Mouse (Mus musculus): ENCODE measurements at regions not wholly inside any gene's neighbourhood (a gene's known extent, or its start where the extent isn't known, plus 50 kb on each side); places are given as distances from the start of the nearest gene placed in this dataset.

DNA sequence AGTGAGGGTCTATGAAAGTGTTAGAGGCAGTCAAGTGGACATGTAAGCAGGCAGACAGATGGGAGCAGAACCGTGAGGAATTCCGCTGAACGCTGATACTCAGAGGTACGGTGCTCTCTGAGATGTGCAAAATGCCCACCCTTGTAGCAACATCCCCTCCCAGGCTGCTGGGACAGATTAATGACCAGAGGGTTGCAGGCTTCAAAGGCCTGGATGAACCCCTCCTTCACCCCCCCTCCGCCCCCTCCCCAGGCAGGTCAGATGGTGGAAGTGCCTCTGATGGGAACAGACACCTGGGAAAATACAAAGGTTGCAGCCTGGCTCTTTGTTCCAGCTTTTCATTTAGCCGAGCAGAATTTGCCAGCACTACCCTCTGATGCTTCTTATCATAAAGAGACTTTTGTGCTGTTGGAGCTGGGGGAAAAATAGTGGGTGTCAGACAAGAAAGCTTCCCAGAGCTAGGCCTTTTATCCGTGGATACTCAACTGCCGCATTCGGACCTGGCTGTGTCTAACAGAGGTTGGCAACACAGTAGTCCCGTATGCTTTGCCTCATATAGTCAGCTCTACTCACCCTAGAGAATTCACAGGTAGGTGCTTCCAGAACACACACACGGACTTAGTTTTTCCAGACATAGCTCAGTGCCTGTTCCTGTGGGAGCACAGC, 111.2 kb upstream of the Ranbp3l start:
- intact Hi-C loops (cut with DNase I), result no loop called here
- DNase-seq, result no peak
- no peaks in the 10 kb centered on the region for H3K27me3 ChIP-seq (ENCODE audit: control insufficient read depth, insufficient read depth, low read length)
- TF ChIP-seq POLR2A (IDR thresholded peaks at IDR 0.05; ENCODE audit: insufficient read depth, low read depth, low read length) (no peak), EP300 (IDR thresholded peaks at IDR 0.05; ENCODE audit: insufficient read depth, low read depth, low read length) (no peak), CTCF (IDR thresholded peaks at IDR 0.05) (no peak)
- no peaks in the 10 kb centered on the region for H3K36me3 ChIP-seq (ENCODE audit: control insufficient read depth, insufficient read depth, low read length)
- 81% methylated on average over 11 of the region's 11 CpGs for WGBS
- H3K79me2 ChIP-seq (replicated peaks; ENCODE audit: control insufficient read depth, insufficient read depth, low read length), result no peaks in the 10 kb centered on the region
- no peak overlapping the region for H3K4me3 ChIP-seq
- H3K27ac ChIP-seq, result no peak overlapping the region
- H3K4me1 ChIP-seq (ENCODE audit: control insufficient read depth, insufficient read depth, low read length), result no peaks in the 10 kb centered on the region
- H3K9ac ChIP-seq (ENCODE audit: low read depth, low read length), result no peak overlapping the region

- Histone ChIP-seq H3K4me1 (ENCODE audit: control insufficient read depth, insufficient read depth, low read length) (no peaks in the 10 kb centered on the region), H3K27ac (no peak overlapping the region), H3K36me3 (ENCODE audit: control insufficient read depth, insufficient read depth, low read length) (no peaks in the 10 kb centered on the region), H3K9ac (ENCODE audit: low read depth, low read length) (no peak overlapping the region), H3K79me2 (replicated peaks; ENCODE audit: control insufficient read depth, insufficient read depth, low read length) (no peaks in the 10 kb centered on the region), H3K27me3 (ENCODE audit: control insufficient read depth, insufficient read depth, low read length) (no peaks in the 10 kb centered on the region), H3K4me3 (no peak overlapping the region)
- no peak for DNase-seq
- WGBS, result 87% methylated on average over 3 of the region's 3 CpGs
- peak; percentile 10; the same call in 1 of the 2 replicates for TF ChIP-seq CTCF (IDR thresholded peaks at IDR 0.05)
- TF ChIP-seq EP300 (IDR thresholded peaks at IDR 0.05; ENCODE audit: insufficient read depth, low read depth, low read length), result no peak
- intact Hi-C loops (cut with DNase I), result no loop called here
These were observed 112.2 kb upstream of the Ranbp3l start for GRCm38 (mm10) chr15:8855511-8855910.

DNA sequence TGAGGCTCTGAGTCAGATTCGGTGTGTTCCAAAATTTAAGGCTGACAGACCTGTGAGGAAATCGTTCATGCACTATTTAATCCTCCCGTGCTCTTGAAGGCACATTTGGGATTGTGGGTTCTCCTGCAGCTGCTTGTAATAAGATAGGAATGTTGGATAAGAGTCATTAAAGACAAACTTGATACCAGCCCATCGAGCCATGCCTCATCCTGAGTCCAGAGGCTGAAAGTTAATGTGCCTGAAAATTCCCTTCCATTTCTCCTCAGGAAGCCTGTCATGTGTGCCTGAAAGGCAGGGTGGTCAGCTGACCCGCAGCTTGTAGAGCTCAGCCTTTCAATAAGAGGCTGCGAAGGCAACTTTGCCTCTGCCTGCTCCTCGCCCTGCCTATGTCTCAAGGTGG, 113.4 kb upstream of the Ranbp3l start:
- H3K4me1 ChIP-seq (ENCODE audit: control insufficient read depth, insufficient read depth, low read length), result no peaks in the 10 kb centered on the region
- H3K4me3 ChIP-seq, result no peak overlapping the region
- no peak for DNase-seq
- H3K36me3 ChIP-seq (ENCODE audit: control insufficient read depth, insufficient read depth, low read length), result no peaks in the 10 kb centered on the region
- no peaks in the 10 kb centered on the region for H3K27me3 ChIP-seq (ENCODE audit: control insufficient read depth, insufficient read depth, low read length)
- intact Hi-C loops (cut with DNase I), result no loop called here
- no peak overlapping the region for H3K27ac ChIP-seq
- TF ChIP-seq EP300 (IDR thresholded peaks at IDR 0.05; ENCODE audit: insufficient read depth, low read depth, low read length) (no peak), POLR2A (IDR thresholded peaks at IDR 0.05; ENCODE audit: insufficient read depth, low read depth, low read length) (no peak)
- H3K79me2 ChIP-seq (replicated peaks; ENCODE audit: control insufficient read depth, insufficient read depth, low read length), result no peaks in the 10 kb centered on the region
- H3K9ac ChIP-seq (ENCODE audit: low read depth, low read length), result no peak overlapping the region
- WGBS, result 75% methylated on average over 7 of the region's 7 CpGs

- TF ChIP-seq POLR2A (IDR thresholded peaks at IDR 0.05; ENCODE audit: insufficient read depth, low read depth, low read length), result no peak
- no peak for TF ChIP-seq EP300 (IDR thresholded peaks at IDR 0.05; ENCODE audit: insufficient read depth, low read depth, low read length)
- TF ChIP-seq CTCF (IDR thresholded peaks at IDR 0.05), result no peak
- Histone ChIP-seq H3K27me3 (ENCODE audit: control insufficient read depth, insufficient read depth, low read length) (no peaks in the 10 kb centered on the region), H3K9ac (ENCODE audit: low read depth, low read length) (no peak overlapping the region), H3K4me3 (no peak overlapping the region), H3K27ac (no peak overlapping the region), H3K79me2 (replicated peaks; ENCODE audit: control insufficient read depth, insufficient read depth, low read length) (no peaks in the 10 kb centered on the region), H3K4me1 (ENCODE audit: control insufficient read depth, insufficient read depth, low read length) (no peaks in the 10 kb centered on the region), H3K36me3 (ENCODE audit: control insufficient read depth, insufficient read depth, low read length) (no peaks in the 10 kb centered on the region)
- WGBS, result 94% methylated on average over 1 of the region's 1 CpGs
- intact Hi-C loops (cut with DNase I), result no loop called here
- DNase-seq, result no peak
These were observed 116.8 kb upstream of the Ranbp3l start for GRCm38 (mm10) chr15:8850996-8851395.

DNA sequence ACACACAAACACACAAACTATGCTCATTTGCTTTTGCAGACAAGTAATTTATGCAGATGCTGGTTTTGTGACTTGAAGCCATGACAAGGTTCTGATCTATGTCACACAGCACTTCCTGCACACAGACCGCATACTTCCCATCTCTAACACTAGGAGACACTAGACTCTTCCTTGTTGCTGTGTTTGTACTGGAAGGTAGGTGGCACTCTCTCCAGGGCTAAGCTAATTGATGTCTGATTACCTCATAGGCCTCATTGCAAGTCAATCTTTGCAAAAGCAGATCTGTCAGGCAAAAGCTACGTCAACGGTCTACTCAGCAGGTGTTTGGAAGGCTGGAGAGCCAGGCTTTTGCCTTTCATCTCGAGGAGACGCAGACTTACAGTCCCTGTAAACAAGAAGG, 118.3 kb upstream of the Ranbp3l start:
- DNase-seq, result no peak
- no peak overlapping the region for H3K27ac ChIP-seq
- no peaks in the 10 kb centered on the region for H3K36me3 ChIP-seq (ENCODE audit: control insufficient read depth, insufficient read depth, low read length)
- no peaks in the 10 kb centered on the region for H3K27me3 ChIP-seq (ENCODE audit: control insufficient read depth, insufficient read depth, low read length)
- H3K9ac ChIP-seq (ENCODE audit: low read depth, low read length), result no peak overlapping the region
- no peaks in the 10 kb centered on the region for H3K79me2 ChIP-seq (replicated peaks; ENCODE audit: control insufficient read depth, insufficient read depth, low read length)
- no peak overlapping the region for H3K4me3 ChIP-seq
- no peak for TF ChIP-seq POLR2A (IDR thresholded peaks at IDR 0.05; ENCODE audit: insufficient read depth, low read depth, low read length)
- TF ChIP-seq CTCF (IDR thresholded peaks at IDR 0.05), result no peak
- TF ChIP-seq EP300 (IDR thresholded peaks at IDR 0.05; ENCODE audit: insufficient read depth, low read depth, low read length), result no peak
- H3K4me1 ChIP-seq (ENCODE audit: control insufficient read depth, insufficient read depth, low read length), result no peaks in the 10 kb centered on the region
- 82% methylated on average over 5 of the region's 5 CpGs for WGBS
- intact Hi-C loops (cut with DNase I), result no loop called here

- no peak for DNase-seq
- Histone ChIP-seq H3K27me3 (ENCODE audit: control insufficient read depth, insufficient read depth, low read length) (no peaks in the 10 kb centered on the region), H3K4me1 (ENCODE audit: control insufficient read depth, insufficient read depth, low read length) (no peaks in the 10 kb centered on the region), H3K9ac (ENCODE audit: low read depth, low read length) (no peak overlapping the region), H3K4me3 (no peak overlapping the region), H3K36me3 (ENCODE audit: control insufficient read depth, insufficient read depth, low read length) (no peaks in the 10 kb centered on the region), H3K79me2 (replicated peaks; ENCODE audit: control insufficient read depth, insufficient read depth, low read length) (no peaks in the 10 kb centered on the region), H3K27ac (no peak overlapping the region)
- TF ChIP-seq POLR2A (IDR thresholded peaks at IDR 0.05; ENCODE audit: insufficient read depth, low read depth, low read length), result no peak
- no peak for TF ChIP-seq CTCF (IDR thresholded peaks at IDR 0.05)
- no peak for TF ChIP-seq EP300 (IDR thresholded peaks at IDR 0.05; ENCODE audit: insufficient read depth, low read depth, low read length)
- intact Hi-C loops (cut with DNase I), result no loop called here
- 37% methylated on average over 9 of the region's 9 CpGs for WGBS
These were observed 125.6 kb upstream of the Ranbp3l start for GRCm38 (mm10) chr15:8842129-8842528.
